Mouse (Mus musculus) ovary, postnatal 36 days (tissue): ENCODE measurements at regions not wholly inside any gene's neighbourhood (a gene's known extent, or its start where the extent isn't known, plus 50 kb on each side); places are given as distances from the start of the nearest gene placed in this dataset.

Experiments used
- DNase-seq: peaks from one replicate; pipeline ENCODE4 v3.0.0; 2022; ENCODE audit warnings: low spot score, mixed read lengths

- no peak for DNase-seq
These were observed 91.5 kb downstream of the Fam84b start for GRCm38 (mm10) chr15:60762071-60762470.

DNA sequence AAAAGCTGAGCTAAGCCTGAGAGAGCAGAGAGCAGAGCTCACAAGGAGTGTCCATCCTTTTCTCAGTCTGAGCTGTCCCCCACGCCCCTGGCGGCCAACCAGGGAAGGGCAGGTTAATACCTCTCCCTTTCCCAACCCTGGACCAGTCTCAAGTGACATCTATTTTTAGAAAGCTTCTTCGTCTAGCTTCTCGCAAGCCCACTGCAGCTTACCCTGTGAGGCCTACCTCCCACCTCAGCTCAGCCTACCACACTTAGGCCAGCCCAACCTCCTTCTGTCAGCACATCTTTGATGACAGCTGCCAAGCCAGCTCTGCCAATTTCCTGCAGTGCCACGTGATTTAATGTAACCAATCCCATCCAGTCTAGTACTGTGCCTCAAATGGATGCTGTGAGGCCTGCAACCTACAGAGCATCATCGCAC is 93.6 kb downstream of the Fam84b start:
- DNase-seq = peak; percentile 67

- no peak for DNase-seq
These were observed 99.3 kb downstream of the Fam84b start for GRCm38 (mm10) chr15:60754246-60754645.

- DNase-seq = no peak
These were observed 114.0 kb downstream of the Fam84b start for GRCm38 (mm10) chr15:60739598-60739997.

DNA sequence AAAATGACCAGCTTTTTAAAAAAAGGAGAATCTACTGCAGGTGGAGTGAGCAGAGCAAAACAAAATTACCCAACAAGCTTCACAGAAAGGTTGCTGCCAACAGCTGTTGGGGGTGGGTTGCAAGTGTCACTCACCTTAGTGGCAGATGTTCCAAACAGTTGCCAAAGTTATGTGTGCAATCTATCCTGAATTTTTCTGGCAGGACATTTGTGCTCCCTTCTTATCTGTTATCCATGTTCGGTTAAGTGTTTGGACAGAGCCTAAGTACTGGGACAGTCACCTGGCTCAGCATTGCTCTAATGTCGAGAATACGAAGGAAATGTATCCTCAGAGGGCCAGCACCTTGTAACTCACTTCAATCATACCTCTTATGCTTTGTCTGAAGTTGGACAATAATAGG is 115.3 kb downstream of the Fam84b start:
- no peak for DNase-seq

- DNase-seq = no peak
These were observed 121.2 kb downstream of the Fam84b start for GRCm38 (mm10) chr15:60732416-60732815.

DNA sequence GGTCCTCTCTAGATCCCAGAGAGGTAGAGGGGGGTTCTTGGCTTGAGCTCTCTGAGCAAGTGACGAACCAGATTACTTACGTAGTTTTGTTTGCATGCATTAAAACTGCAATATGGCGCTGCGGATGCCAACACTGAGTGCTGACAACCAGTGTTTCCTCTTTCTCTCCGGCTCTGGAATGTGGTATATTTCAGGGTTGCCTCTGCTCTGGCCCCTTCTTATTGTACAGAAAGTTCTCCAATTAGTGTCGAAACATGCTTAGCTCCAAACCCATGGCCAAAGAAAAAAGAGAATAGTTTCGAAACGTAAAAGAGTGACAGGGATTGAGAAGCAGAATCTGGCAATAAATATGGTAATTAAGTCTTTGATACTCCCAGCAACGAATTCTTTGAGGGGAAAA is 124.8 kb downstream of the Fam84b start:
- no peak for DNase-seq

DNA sequence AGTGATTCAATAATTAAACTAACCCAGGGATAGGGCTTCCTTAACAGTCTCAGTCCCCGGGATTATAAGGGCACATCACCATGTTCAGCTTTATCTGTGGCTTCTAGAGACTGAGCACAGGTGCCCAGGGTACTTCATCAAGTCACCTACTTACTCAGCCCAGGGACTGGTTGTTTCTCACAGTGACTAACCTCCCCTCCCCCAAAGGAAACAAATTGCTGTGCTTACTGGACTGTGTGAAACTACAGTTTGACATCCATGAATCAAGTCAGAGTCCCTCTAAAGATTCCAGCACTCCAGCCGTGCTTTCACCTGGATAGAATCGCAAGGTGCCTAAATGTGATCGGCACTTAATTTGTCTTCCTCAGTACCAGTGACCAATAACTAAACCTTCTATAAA is 125.2 kb downstream of the Fam84b start:
- no peak for DNase-seq

DNA sequence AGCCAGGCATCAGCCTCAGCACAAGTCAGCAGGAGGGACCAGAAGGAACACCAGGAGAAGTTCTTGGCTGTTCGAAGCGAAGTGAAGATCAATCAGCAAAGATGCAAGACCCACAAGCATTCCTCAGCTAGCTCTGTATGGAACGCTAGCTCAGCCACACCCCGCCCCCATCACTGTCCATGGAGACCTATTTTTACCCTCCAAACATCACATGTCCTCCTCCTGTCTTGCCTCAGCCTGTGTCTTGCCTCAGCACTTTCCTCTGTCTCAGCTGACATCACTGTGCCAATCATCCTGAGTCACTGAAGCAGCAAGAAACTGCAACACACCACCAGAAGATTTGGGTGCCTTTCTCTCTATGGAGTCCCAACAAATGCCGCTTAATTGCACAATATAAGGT is 134.2 kb downstream of the Fam84b start:
- no peak for DNase-seq

- no peak for DNase-seq
These were observed 144.9 kb downstream of the Fam84b start for GRCm38 (mm10) chr15:60708678-60709077.

- no peak for DNase-seq
These were observed 147.6 kb downstream of the Fam84b start for GRCm38 (mm10) chr15:60706009-60706408.

DNA sequence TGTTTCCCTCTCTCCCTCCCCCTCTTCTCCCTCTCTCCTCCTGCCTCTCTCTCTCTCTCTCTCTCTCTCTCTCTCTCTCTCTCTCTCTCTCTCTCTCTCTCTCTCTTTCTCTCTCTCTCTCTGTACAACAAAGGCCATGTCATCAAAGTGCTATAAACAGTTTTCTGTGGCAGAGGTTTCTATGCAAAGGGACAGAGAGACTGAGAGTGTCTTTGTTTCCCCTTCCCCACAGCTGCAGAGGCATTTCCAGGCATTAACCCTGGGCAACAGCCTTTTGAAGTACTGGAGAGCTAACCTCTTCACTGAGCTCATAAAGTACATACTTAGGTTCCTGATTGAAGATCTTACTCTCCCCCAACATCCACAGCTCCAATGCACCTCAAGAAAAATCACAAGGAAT is 152.3 kb downstream of the Fam84b start:
- no peak for DNase-seq

DNA sequence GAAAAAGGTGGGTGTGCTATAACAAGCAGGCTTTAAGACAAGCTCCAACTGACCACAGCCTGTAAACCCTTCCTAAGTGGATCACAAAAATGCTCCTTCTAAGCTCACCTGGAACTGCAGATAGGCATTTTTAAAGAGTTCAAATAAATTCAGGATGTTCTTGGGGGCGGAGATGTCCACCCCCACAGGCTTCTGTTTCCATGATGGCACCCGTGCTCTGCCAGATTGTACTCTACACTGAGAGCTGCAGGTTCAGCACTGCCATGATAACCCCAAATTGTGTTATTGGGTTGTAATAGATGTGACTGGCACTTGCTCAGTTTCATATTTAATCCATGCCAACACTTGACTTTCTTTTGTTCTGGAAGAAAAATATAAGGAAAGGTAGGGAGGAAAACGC is 158.8 kb downstream of the Fam84b start:
- no peak for DNase-seq

GRCm38 (mm10) chr15:60693751-60694500 is 159.7 kb downstream of the Fam84b start:
- DNase-seq = peak; percentile 27

DNA sequence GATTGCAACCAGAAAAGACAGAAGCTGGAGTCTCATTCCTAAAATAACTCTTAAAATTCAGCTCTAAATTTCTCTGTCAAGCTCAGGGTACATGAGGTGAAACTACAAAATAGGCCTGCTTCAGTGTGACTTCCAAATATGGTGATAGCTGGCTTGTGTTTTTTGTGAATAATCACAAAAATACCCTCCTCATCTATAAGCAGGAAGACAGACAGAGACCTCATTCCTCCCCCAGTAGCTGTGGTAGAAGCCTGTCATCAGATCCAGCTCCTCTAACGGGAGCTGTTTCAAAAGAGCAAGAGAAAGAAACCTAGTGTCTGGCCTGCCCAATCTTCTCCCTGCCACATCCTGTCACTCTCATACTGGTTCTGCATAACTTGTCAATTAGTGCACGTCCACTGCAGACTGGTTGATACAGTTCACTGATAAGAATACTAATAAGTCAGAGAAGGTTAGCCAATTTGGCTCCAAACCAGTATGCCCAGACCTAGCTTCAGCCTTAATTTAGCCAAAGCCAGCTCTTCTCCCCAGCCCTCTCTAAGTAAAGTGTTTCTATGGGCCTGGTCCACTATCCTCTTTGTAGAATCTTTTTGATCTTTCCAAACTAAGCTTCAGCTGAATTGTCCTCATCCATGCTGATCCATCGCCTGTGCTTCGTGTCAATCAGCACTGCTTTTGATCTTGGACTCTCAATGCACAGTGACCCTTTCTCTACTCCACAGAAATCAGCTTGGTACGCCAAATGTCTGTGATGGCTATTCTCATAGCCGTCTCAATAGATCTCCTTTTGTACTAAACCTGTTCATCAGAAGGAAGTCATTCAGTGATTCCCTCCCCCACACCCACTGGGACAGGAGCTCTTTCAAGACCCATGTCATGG is 160.6 kb downstream of the Fam84b start:
- DNase-seq = no peak

DNA sequence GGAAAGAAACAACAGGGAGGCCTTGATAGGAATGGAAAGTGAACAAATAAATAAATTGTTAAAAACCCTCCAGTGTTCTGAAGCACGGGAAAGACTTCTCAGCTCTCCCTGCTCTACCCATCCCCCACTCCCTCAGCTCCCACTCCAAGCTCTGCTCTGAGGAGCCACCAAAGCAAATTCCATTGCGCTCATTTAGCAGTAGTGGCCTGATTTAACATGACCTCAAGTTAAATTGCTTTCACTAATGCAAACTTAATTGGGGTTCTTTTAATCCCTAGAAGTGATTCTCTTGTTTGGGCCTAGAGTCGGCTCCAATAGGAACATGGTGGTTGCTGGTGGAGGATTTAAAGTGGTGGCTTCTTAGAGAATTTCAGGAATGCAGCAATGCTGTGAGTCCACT is 161.4 kb downstream of the Fam84b start:
- DNase-seq = no peak

DNA sequence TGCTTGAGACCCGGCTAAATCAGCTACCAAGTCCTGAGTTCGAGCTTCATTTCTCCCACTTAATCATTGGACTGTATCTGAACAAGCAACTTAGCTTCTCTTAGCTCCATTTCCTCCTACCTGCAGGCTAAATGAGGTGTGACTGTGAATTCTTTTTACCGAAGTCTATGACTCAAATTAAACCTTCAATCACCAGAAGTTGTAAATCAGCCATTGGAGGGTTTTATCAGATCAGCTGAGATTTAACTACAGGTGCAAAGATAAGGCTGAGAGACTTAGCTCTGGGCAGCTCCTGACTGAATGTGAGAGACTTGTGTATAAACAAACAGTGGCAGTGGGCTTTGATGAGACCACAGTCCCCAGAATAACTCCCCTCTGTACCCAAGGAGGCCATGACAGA is 176.2 kb downstream of the Fam84b start:
- no peak for DNase-seq

- DNase-seq = no peak
These were observed 196.0 kb downstream of the Fam84b start for GRCm38 (mm10) chr15:60657572-60657971.

DNA sequence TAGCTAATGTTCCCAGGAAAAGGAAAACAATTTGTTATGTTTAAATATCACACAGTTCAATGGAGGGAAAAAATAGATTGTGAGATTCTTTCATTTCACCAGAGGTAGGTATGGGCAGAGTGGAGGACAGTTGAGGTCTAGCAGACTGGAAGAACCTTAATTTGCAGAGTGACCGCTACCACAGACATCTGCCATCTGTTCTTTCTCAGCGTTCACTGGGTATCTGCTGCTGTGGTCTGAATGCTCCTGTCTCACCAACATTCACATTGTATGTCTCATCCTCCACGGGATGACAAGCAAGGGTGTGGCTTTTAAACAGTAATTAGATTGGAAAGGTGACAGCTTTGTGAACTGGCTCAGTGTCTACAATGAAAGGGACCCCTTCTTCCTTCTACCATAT is 198.5 kb downstream of the Fam84b start:
- DNase-seq = no peak

- no peak for DNase-seq
These were observed 204.3 kb downstream of the Fam84b start for GRCm38 (mm10) chr15:60649252-60649651.

- peak; percentile 6 for DNase-seq
These were observed 211.8 kb downstream of the Fam84b start for GRCm38 (mm10) chr15:60641770-60642169.

DNA sequence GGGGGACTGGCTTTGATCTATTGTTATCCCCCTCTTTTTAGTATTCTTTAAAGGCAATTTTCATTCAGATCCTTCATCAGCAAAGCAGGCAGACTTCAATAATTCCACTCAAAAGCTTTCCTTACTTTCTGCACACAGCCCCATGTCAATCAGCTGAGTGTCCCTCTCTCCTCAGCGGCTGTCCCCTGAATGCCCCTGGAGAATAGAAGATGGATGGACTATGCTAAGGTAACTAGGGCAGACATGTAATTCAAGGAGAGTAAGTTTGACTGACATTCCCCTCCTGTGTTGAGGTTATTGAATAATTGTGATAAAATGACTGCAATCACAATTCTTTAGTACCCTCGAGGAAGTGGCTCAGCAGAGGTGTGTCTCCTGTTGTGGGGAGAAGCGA is 220.1 kb downstream of the Fam84b start:
- DNase-seq = no peak

DNA sequence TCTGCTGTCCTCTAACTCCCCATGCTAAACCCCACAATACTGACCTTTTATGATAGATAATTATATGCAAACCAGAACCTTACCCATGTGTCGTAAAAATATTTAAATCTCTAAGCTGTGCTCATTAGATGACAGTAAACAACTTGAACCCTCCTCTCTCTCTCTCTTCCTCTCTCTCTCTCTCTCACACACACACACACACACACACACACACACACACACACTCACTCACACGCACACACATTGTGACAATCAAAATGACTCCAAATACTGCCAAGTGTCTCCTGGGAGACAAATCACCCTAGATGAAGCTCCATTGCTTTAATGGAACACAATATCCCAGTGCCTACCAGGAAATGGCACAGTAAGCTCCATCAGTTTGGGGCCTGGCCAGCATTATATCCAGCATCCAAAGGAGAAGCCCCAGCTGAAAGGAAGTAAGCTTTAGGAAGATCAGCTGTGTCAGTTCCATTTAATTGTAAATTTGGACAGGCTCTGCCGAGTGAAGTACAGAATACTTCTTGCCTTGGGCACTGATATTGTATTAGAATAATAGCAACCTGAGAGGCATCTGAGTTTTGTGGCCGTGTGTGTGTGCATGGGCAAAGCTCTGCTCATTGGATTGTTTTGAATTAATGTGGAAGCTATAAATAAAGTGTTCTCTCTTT is 220.7 kb downstream of the Fam84b start:
- no peak for DNase-seq
